Mouse (Mus musculus) ES-Bruce4 (cell line): Measurements from ENCODE around the gene Sohlh2. TPM values are rescaled to one million over a fixed set of nuclear protein-coding genes. Genes with fewer than 3 reads are reported as not detected.

Source experiments
- H3K27ac ChIP-seq: 2 replicates; pipeline ENCODE4 v1.5.1; 2012; ENCODE audit warnings: low read length, inconsistent platforms; ENCODE audit not compliant: insufficient read depth
- H3K27me3 ChIP-seq: 2 replicates; pipeline ENCODE4 v1.6.1; 2012; ENCODE audit warnings: mild to moderate bottlenecking, low read length, inconsistent platforms; ENCODE audit not compliant: control insufficient read depth, poor library complexity, insufficient read depth, severe bottlenecking
- H3K36me3 ChIP-seq: 2 replicates; pipeline ENCODE4 v1.6.1; 2012; ENCODE audit warnings: inconsistent platforms, mild to moderate bottlenecking, low read length, moderate library complexity; ENCODE audit not compliant: control insufficient read depth, poor library complexity, insufficient read depth, severe bottlenecking
- H3K4me1 ChIP-seq: one replicate; pipeline ENCODE4 v1.8.1; 2011; ENCODE audit warnings: low read length; ENCODE audit not compliant: control insufficient read depth, insufficient read depth
- H3K4me3 ChIP-seq: 2 replicates; pipeline ENCODE4 v1.5.1; 2011; ENCODE audit warnings: low read depth, mild to moderate bottlenecking, low read length
- H3K9ac ChIP-seq: 2 replicates; pipeline ENCODE4 v1.6.1; 2012; ENCODE audit warnings: low read depth, mild to moderate bottlenecking, inconsistent platforms; ENCODE audit not compliant: poor library complexity, severe bottlenecking
- H3K9me3 ChIP-seq: replicated peaks from 2 replicates; pipeline ENCODE4 v1.6.1; 2012; ENCODE audit warnings: mild to moderate bottlenecking, low read length, inconsistent platforms; ENCODE audit not compliant: control insufficient read depth, poor library complexity, insufficient read depth, severe bottlenecking
- CTCF ChIP-seq: IDR thresholded peaks from one replicate; pipeline ENCODE4 v1.8.1; 2011; ENCODE audit warnings: low read depth, low read length
- EP300 ChIP-seq: IDR thresholded peaks from 2 replicates; pipeline ENCODE4 v1.6.1; 2011; ENCODE audit warnings: low read depth, low read length; ENCODE audit not compliant: insufficient read depth
- POLR2A ChIP-seq: IDR thresholded peaks from one replicate; pipeline ENCODE4 v1.8.1; 2011; ENCODE audit warnings: low read length; ENCODE audit not compliant: insufficient read depth
- polyA plus RNA-seq: library from polyadenylated mRNA; stranded (reverse); fragments of >200 nt; gene quantifications from 2 replicates; pipeline ENCODE4 v1.2.4, GENCODE M21; 2011; ENCODE audit warnings: low read depth; ENCODE audit not compliant: missing spikeins, insufficient read depth, insufficient read length

Gene Sohlh2
- 3.6 and 3.8 TPM in 2 replicates for polyA plus RNA-seq

DNA sequence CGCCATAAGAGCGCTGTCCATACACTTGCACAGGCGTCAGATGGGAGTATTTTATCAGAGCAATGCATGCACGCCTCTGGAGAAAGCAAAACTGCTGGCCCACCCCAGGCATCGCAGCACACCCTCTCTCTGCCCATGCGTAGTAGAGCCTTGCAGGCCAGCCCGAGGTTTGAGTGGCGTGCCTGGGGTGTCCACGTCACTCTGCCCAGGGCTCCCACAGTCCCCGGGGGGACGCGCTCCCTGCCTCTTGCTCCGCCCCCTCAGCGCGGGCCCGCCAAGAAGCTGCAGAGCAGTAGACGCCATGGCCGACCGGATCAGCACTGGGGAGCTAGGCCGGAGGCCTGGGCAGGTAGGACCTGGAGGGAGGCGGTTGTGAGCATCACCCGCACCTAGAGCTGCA, at the start of gene Sohlh2:
Sohlh2 (plus strand) TSS at position 263 of the 400 bp plus-strand sequence.
- H3K4me3 ChIP-seq, result peak within 1 kb of the TSS; percentile 43
- H3K9me3 ChIP-seq, result no peaks in the 10 kb centered on the region
- H3K27me3 ChIP-seq, result no peaks in the 10 kb centered on the region
- H3K27ac ChIP-seq, result no peak within 1 kb of the TSS
- H3K4me1 ChIP-seq, result no peaks in the 10 kb centered on the region
- TF ChIP-seq CTCF, result no peak
- H3K9ac ChIP-seq, result no peak within 1 kb of the TSS
- H3K36me3 ChIP-seq, result no peaks in the 10 kb centered on the region

GRCm38 (mm10) chr3:55137039-55137438, 44.8 kb upstream of the Sohlh2 start, which contains the start of gene Ccdc169:
Ccdc169 (plus strand) TSS chr3:55137339.
- no peak for TF ChIP-seq POLR2A
- TF ChIP-seq CTCF, result no peak
- no peak for TF ChIP-seq EP300
- Histone ChIP-seq H3K9ac (no peak within 1 kb of the TSS), H3K27me3 (no peaks in the 10 kb centered on the region), H3K27ac (no peak within 1 kb of the TSS), H3K4me3 (no peak within 1 kb of the TSS), H3K9me3 (no peaks in the 10 kb centered on the region), H3K36me3 (no peaks in the 10 kb centered on the region), H3K4me1 (no peaks in the 10 kb centered on the region)

- H3K4me3 ChIP-seq, result no peak overlapping the region
- TF ChIP-seq EP300, result no peak
- no peak for TF ChIP-seq CTCF
- TF ChIP-seq POLR2A, result no peak
- H3K4me1 ChIP-seq, result no peaks in the 10 kb centered on the region
- H3K9me3 ChIP-seq, result no peaks in the 10 kb centered on the region
- no peak overlapping the region for H3K27ac ChIP-seq
- H3K27me3 ChIP-seq, result no peaks in the 10 kb centered on the region
- H3K36me3 ChIP-seq, result no peaks in the 10 kb centered on the region
- no peak overlapping the region for H3K9ac ChIP-seq
These were observed 42.0 kb upstream of the Sohlh2 start for GRCm38 (mm10) chr3:55139837-55140236.

DNA sequence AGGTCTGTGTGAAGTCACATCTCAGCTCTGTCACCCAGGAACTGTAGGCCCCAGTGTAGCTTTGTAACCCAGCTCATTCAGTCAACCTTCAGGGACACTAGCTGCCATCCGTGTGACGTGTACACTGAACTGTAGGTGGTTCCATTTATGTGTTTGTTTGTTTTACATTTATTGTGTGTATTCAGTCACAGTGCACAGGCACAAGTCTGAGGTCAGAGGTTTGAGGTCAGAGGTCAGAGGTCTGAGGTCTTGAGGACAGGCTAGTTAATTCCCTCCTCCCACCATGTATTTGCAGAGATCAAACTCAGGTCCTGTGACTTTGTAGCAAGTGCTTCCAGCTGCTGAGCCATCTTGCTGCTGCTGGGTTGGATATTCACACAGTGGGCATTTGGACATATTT, 40.4 kb upstream of the Sohlh2 start:
- H3K9me3 ChIP-seq, result no peaks in the 10 kb centered on the region
- H3K9ac ChIP-seq, result no peak overlapping the region
- no peak overlapping the region for H3K27ac ChIP-seq
- H3K27me3 ChIP-seq, result no peaks in the 10 kb centered on the region
- no peaks in the 10 kb centered on the region for H3K36me3 ChIP-seq
- TF ChIP-seq EP300 (no peak), POLR2A (no peak), CTCF (no peak)
- no peak overlapping the region for H3K4me3 ChIP-seq
- H3K4me1 ChIP-seq, result no peaks in the 10 kb centered on the region

DNA sequence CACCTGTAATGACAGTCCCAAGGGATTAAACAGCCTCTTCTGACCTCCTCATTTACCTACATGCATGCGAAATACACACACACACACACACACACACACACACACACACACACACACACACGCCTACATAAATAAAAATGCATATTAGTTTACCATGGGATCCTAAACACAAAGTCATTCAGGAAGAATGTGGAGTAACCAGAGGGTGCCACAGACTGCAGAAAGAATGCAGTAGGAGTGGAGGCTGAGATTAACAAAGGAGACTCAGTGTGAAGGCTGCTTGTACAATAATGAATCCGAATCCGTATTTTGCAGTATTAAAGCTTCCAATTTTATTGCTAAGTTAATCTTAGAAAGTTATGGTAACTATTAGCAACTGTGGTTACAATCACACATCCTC, 36.9 kb upstream of the Sohlh2 start:
- Histone ChIP-seq H3K4me1 (no peaks in the 10 kb centered on the region), H3K27me3 (no peaks in the 10 kb centered on the region), H3K4me3 (no peak overlapping the region), H3K9me3 (no peaks in the 10 kb centered on the region), H3K9ac (no peak overlapping the region), H3K27ac (no peak overlapping the region), H3K36me3 (no peaks in the 10 kb centered on the region)
- TF ChIP-seq CTCF (no peak), POLR2A (no peak), EP300 (no peak)

DNA sequence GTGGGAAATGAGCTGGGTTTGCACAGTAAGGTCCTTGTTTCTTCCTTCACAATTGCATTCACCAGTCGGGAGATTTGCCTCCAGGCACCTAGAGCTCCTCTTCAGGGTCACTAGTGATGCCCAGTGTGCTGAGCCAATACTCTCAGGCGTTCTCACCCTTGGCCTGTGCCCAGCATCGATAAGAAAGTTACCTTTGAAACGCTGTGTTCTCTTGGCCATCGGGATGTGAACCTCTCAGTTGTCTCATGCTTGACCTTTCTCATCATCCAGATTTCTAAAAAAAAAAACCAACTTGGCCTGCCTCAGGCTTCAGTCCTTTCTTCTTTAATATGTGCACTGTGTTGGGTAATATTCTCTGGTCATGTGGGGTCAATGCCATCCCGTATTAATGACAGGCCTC, 35.4 kb upstream of the Sohlh2 start:
- Histone ChIP-seq H3K4me3 (no peak overlapping the region), H3K4me1 (no peaks in the 10 kb centered on the region), H3K27ac (no peak overlapping the region), H3K27me3 (no peaks in the 10 kb centered on the region), H3K9ac (no peak overlapping the region), H3K36me3 (no peaks in the 10 kb centered on the region), H3K9me3 (no peaks in the 10 kb centered on the region)
- no peak for TF ChIP-seq POLR2A
- no peak for TF ChIP-seq CTCF
- TF ChIP-seq EP300, result no peak

DNA sequence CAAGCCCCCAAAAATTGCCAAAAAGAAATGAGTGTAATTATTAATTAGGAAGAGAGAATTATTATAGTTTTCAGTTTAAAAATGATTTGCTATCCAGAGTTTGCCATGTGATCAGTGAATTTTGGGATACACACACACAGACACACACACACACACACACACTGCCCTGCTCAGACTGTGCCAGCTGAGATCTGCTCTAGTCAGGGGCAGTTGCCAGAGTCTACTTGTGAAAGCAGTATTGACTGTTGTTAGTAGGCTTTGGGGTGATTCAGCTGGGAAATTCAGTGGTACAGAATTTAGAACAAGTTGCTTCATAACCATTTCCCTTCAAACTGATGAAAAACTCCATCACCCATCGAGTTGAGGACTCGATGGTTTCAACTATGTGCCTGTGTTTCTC, 34.7 kb upstream of the Sohlh2 start:
- Histone ChIP-seq H3K9ac (no peak overlapping the region), H3K4me3 (no peak overlapping the region), H3K9me3 (no peaks in the 10 kb centered on the region), H3K27ac (no peak overlapping the region), H3K36me3 (no peaks in the 10 kb centered on the region), H3K4me1 (no peaks in the 10 kb centered on the region), H3K27me3 (no peaks in the 10 kb centered on the region)
- TF ChIP-seq EP300, result no peak
- no peak for TF ChIP-seq POLR2A
- no peak for TF ChIP-seq CTCF
